Mouse (Mus musculus) lung, adult 18-20 months (tissue): ENCODE measurements around the gene Slc4a7.
"Not testable (repeated sequence)": the region's sequence is repeated elsewhere in the genome, so short reads cannot be mapped to it uniquely, and the experiment has no call there.

Experiments
- DNase-seq, 2 experiments: peaks; one replicate each; pipeline ENCODE4 v3.0.0; 2022; ENCODE audit warnings: mixed read lengths in 2 of 2

The Slc4a7 gene

DNA sequence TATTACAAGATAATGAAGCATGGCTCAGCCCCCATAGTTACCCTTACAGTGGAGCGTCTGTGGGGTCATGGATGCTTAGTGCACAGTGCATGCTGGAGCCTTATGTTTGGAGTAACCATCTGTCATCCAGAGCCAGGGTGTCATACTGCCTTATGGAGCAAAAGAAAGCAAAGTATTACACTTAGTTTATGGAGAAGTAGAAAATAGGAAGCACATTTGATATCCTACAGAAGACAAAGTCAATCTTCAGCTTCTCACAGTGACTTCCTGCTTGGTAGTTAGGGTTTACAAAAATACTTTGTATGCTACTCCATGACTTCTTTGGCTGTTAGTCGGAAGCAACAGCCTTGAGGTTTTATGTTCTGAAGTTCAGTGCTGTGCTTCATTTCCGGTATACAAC is 98.7 kb downstream of the Slc4a7 start:
- no peak for DNase-seq

DNA sequence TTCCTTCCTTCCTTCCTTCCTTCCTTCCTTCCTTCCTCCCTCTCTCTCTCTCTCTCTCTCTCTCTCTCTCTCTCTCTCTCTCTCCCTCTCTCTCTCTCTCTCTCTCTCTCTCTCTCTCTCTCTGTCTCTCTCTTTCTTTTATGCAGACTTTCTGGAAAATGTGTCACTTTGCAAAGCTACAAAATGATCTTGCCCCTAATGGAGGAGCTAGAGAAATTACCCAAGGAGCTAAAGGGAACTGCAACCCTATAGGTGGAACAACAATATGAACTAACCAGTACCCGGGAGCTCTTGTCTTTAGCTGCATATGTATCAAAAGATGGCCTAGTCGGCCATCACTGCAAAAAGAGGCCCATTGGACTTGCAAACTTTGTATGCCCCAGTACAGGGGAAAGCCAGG is 101.0 kb downstream of the Slc4a7 start, which contains the start of gene Nek10:
TSS of gene Nek10 (plus strand) at position 301 of the 400 bp plus-strand sequence.
- not testable (repeated sequence) for DNase-seq

DNA sequence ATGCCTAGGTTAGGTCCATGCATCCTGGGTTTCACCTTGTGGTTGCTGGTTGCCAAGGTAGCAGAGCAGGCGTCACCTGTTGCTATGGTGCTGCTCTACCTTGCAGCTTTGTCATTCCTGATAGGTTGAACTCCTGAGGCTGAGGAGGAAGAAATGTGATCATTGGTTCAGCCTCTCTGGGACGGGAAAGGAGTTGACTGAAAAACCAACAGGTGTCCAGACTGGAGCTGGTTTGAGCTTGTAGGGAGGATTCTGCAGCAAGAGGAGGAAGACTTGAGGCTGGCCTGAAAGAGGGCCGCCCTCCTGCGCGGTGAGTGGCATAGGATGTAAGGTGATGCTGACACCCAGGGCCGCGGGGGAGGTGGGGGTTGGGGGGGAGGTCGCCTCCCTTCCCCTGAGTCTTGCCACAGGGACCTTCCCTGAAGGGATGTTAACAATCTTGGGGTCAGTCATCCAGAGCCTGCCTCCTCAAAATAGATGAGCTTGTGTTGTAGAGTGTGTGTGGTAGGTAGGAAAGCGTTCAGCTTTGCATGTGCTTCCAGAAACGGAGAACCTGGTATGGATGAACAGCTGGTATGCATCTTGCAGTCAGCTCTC is 101.9 kb downstream of the Slc4a7 start:
- peak; percentile 11 to 40 for DNase-seq

DNA sequence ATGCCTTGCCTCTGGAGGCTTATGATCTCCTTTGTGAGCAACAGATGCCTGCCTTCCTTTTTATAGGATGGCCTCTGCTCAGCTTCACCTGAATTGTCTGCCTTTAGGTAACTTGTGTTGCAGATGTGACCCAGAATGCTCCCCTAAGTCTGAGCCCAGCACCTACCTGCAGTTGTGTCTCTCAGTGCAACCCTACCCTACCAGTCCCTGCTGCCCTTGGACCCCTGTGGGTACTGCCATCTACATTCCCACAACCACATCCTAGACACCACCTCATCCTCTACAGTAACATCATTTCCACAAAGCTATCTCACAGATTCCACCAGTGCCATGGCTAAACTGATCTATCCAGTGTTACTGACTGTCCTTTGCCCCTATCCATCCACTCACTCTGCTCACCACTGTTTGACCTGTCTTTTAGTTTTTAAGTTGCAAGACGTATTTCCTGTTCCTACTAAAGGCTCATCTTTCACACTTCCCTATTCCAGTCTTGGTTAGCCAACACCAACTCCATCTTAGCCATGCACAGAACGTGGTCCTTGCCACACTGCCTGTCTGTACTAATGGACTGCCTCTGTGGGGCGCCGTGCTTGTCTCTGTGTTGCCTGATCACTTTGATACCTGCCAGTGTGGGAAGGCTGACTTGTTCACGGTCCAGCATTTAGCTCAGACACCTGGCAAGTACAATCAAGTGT is 102.6 kb downstream of the Slc4a7 start:
- DNase-seq: no peak

DNA sequence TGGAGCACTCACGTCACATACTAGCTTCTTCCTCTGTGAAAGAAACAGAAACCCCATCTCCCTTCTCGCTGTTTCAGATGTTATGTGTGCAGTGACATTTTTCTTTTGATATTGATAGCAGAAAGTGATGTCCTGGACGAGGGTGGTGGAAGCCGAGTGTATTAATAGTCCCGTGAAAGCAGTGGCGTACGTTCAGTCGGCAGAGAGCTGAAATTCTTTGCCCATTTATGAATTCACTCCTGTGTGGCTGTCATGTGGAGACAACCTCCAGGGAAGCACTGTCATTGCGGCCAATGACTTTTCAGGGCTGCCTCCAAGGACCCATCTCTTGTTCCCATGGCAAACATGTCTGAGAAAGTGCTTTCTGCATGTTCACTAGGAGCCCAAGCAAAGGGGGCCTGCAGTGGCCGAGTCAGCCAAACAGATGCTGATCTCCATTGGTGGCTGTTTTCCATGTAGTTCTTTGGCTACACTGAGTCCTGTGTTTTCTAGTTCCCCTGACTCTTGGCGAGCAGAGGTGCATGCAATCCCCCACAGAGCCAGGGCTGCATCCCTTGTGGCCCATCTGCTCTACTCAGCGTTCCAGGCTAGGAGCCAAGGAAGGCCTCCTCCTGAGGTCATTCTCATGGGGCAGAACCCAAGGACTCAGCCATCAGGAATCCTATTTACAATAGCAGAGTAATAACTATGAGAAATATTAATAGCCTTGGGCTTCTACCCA is 130.6 kb downstream of the Slc4a7 start:
- peak; percentile 65 to 74 for DNase-seq

DNA sequence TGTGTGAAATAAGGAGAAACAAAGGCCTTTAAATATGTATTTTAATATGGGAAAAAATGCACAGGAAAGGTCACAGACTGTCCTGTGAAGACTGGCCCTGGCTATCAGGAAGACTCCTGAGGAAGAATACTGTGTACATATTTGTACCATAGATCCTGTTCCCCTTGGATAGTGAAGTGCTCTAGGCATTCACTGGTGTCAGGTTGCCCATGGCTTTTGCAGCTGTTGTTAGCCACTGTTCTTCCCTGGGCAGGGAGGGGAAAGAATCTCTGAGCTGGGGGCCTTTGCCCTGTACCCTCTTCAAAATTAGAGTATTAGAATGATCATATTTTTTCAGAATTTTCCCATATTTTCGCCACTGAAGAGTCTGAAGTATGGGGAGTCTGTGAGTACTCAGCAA is 131.4 kb downstream of the Slc4a7 start:
- DNase-seq: no peak

DNA sequence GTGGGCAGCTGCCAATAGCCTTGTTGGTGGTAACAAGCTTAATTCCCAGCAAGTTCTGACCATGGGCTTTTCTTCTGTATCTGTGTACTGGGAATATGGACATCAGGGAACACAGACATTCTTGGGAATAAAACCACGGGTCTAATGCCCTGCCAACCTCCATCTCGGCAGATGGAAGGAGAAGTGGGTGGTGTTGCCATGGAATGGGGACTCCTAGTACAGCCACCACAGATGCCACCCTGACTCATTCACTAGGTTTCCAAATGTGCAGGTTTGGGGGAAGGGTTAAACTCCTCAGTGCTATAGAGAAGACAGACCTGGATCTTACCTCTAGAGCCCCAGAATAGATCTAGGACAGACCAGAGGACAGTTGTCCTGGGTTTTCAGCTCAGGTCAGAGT is 132.2 kb downstream of the Slc4a7 start:
- DNase-seq: no peak

DNA sequence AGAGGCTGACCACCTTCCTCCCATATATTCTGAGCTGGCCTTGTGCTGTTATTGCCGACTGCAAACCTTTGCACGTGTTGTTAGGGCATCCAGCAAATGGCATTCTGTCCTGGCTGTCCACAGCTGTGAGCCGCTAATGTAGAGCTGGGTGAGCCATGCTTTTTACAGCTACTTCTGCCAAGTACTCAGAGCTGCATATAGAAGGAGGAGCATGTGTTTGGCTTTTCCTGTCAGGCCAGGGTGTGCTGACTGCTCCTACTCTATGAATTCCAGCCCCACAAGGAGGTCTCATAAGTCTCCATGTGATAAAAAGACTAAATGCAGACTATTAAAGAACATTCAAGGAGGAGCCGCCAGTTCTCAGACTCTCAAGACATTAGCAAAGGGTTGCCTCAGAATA is 135.5 kb downstream of the Slc4a7 start:
- DNase-seq: no peak

DNA sequence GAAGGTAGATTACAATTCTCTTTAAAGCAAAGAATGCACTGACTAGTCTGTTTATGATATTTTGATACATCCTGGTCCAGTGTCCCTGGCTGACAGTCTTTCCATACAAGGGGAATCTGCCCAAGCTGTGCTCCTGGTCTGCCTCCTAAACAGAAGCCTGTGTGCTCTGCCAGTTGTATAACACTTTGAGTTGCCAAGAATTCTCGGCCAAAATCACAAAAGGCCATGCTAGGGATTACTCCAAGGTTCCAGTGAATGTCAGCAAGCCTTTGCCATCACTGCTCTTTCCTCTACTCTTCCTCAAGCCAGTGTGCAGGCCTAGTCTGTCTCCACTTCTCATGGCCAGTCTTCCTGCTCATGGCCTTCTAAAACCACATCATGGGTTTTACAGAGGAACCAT is 136.0 kb downstream of the Slc4a7 start:
- DNase-seq: no peak

DNA sequence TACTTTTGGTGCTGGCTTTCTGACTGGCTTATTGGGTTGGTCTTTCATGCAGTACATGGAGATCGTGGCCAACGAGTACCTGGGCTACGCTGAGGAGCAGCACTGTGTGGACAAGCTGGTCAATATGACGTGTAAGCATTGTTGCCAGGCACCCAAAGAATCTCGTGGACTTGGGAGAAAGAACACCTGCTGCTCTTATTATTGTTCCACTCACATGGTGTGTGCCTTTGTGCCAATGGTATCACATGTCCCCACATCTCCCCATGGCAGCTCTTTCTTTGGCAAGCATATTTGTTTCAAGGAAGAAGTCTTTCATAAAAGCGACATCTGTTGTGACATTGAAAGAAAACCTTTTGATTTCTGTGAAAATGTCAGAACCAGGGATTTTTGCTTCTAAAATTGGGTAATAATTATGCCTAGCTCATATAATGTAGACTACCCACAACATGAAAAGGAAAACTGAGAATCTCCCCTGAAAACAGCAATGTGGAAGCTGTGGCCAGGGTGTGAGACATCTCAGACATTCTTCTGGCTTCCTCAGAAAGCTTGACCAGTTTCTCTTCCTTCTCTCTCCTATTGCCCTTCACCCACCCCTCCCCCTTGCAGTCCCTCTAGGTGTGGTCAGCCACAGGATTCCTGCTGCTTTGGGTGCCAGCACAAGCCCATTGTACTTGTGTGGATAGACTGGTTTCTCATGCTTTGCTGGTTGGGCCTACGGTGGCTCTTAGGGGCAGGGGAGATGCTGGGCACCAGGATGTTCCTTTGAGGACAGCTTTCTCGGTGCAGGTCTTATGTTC is 140.9 kb downstream of the Slc4a7 start:
- DNase-seq: peak; percentile 32 to 66
